Mouse (Mus musculus): Measurements from ENCODE around the gene Ly6g6d.

Ly6g6d gene

DNA sequence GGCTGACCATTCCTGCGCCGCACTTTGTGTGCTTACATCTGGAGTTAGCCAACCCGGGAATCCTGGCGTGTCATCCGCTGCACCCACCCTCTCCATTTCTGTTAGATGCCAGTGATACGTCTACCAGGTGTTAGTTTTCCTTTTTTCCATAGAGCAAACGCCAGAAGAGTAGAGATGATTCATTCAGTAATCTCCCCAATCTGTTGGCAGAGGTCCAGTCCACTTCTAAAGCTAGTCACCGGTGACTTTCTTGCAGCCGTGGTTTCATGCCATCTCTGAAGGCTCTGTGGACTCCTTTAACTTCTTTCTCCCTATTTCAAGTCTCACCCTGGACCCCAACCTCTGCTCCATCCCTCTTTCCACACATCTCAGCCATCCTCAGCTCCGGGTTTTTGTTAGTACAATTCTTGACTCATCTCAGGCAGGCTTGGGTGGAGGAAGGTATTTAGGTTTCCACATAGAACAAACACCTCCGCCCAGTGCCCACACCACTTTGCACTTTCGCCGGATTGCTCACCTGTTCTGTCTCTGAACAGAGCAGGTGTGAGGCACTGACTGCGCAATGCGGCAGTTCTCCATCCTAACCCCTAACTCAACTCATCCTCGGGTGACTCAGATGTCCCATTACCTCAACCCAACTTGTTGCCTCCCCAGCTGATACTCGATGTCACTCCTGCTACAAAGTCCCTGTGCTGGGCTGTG lies 9.5 kb downstream of the Ly6g6d start:
- DNase-seq (ENCODE audit: low read depth, low spot score) = no peak

DNA sequence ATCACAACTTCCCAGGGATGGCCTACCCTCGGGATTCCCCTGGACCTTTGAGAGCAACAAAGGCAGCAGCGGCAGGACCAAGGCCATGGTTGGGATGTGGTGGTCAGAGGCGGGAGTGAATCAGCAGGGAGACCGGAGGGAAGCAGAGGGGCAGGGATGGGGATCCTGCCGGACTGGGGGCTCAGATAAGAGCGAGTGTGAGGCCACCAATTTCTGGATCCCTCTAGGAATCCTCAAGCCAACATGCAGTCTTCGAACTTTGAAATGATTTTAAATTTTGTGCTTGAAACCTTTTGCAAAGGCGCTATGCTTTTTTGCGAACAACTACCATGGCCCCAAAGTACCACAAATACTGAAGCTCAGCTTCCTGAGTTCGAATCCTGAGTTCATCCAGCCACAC lies 11.8 kb downstream of the Ly6g6d start, which contains the start of gene Mpig6b:
Gene Mpig6b (minus strand): TSS at position 101 of the 400 bp plus-strand sequence.
- no peak for DNase-seq (ENCODE audit: low read depth, low spot score)

DNA sequence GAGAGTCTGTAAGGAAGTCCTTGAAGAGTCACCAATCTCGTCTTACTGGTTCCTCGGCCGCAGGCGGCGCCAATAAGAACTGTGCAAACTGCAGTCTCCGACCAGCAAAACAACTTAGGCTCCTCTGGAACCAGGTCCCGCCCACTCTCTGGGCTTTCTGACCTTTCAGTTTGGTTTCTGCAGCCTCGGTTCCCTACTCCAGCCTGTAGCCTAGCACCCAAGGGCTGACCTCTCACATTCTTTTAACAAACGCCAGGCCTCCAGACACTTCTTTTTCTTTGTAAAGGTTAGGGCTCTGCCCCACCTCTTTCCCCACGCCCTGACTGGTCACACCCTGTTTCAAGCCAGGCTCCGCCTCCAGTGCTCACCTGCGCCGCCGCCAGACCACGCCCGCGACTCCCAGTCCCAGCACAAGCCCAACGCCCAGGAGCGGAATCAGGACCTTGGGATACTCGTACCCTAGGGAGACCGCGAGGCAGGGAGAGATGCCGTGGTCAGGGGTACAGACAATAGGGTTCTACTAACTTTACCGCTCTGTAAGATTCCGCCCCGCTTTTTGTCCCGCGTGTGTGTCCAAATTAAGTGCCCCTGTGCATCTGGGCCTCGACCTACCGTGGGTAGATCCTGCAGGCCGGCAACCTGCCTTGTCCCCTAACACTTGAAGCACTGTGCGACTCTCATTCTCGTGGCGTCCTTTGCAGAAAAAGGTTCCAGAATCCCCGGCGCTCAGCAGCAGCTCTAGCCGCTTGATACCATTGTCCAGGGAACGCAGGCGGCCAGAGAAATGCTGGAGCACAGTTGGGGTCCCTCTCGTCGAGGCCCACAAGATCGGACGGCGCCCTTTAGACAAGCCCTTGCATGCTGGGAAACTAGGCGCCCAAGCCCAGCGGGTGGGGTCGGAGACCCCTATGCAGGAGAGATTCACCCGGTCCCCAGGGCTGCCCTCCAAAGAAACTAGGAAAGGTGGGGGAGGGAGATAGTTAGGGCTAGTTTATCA lies 12.6 kb downstream of the Ly6g6d start, which contains the start of gene Ly6g6c:
Gene Ly6g6c (plus strand): TSS at position 438 of the 997 bp plus-strand sequence.
- DNase-seq (ENCODE audit: low read depth, low spot score) = peak; percentile 89

DNA sequence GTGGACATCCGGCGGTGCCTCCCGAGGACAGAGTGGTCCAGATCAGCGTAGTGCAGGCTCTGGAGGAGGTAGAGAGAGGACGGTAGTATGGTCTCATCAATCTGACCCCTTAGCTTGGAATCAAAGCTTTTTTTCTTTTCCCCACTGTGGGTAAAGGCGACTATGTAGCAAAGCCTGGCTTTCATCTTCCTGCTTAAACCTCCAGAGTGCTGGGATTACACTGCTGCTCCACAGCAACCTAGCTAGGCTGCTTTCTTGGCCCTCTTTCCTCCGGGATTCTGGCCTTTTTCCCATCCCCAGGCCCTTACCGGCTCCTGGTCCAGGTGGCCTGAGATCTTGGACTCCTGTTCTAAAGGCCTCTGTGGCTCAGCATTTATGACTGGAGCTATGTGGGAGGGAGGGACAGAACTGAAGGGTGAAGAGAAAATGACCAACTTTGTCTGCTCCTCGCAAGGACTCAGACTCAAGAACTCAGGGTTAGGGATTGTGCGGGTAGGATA lies 13.4 kb downstream of the Ly6g6d start:
- no peak for DNase-seq (ENCODE audit: low read depth, low spot score)

DNA sequence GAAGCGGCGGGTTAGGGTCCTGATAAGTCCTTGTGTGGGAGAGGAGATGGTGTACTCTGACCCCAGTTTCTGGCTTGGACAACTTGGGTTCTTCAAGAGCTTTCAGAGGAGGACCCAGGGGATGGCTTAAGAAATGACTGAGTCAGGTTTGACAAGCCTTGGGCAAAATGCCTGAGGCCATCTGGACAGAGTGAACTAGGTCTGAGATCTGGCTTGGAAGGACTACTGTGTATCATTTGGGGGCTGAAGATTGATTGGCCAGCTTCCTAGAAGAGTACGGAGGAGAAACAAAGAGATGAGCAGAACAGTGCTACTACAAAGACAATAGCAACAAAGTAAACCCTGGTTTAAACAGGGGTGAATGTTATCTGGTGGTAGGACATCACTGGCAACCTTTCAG lies 14.4 kb downstream of the Ly6g6d start:
- no peak for DNase-seq (ENCODE audit: low read depth, low spot score)

DNA sequence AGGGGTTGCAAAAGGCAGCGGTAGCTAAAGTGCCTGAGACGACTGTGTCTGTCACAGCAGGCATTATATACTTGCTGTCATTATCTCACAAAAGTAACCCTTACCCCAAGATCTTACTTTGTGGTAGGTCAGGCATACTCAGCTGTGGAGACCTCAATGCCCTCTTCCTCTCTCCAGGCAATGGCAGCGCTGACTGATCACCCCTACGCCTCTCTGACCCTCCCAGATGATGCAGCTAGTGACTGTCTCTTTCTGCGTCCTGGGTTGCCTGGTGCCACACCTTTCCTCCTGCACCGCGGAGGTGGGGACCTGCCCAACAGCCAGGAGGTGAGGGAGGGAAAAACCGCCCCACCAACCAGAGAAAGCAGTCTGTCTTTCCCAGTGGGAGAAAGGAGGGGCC lies 16.6 kb downstream of the Ly6g6d start:
- DNase-seq (ENCODE audit: low read depth, low spot score) = peak; percentile 41

DNA sequence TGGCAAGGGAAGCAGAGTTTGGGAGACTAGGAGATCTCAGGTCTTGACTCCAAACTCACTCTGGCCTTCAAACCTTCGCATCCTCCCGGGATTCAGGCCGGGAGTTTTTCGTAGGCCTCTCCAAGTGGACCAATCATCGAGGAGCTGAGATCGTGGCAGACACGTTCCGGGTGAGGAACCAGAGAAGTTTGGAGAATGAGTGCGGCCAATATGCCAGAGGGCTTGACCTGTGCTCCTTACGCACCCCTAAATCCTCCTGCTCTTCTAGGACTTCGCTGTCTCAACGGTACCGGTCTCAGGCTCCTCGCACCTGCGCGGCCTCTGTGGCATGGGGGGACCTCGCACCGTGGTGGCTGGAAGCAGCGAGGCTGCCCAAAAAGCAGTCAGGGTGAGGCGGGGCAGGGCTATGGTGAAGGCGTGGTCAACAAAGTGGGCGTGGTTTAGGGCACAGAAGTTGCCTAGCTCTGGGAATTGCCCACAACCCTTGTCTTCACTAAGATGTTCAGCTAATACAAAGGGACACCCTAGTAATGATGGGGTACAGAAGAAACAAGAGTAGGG lies 17.0 kb downstream of the Ly6g6d start:
- DNase-seq (ENCODE audit: low read depth, low spot score) = peak; percentile 61

DNA sequence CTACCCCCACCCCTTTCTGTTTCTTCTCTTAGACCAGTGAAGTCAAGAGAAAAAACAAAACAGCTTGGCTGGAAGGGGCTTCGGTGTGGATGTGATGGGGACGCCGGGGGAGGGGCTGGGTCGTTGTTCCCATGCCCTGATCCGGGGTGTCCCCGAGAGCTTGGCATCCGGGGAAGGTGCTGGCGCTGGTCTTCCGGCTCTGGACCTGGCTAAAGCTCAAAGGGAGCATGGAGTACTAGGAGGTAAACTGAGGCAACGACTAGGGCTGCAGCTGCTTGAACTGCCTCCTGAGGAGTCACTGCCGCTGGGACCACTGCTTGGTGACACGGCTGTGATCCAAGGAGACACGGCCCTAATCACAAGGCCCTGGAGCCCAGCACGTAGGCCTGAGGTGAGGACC lies 17.8 kb downstream of the Ly6g6d start:
- no peak for DNase-seq (ENCODE audit: low read depth, low spot score)

DNA sequence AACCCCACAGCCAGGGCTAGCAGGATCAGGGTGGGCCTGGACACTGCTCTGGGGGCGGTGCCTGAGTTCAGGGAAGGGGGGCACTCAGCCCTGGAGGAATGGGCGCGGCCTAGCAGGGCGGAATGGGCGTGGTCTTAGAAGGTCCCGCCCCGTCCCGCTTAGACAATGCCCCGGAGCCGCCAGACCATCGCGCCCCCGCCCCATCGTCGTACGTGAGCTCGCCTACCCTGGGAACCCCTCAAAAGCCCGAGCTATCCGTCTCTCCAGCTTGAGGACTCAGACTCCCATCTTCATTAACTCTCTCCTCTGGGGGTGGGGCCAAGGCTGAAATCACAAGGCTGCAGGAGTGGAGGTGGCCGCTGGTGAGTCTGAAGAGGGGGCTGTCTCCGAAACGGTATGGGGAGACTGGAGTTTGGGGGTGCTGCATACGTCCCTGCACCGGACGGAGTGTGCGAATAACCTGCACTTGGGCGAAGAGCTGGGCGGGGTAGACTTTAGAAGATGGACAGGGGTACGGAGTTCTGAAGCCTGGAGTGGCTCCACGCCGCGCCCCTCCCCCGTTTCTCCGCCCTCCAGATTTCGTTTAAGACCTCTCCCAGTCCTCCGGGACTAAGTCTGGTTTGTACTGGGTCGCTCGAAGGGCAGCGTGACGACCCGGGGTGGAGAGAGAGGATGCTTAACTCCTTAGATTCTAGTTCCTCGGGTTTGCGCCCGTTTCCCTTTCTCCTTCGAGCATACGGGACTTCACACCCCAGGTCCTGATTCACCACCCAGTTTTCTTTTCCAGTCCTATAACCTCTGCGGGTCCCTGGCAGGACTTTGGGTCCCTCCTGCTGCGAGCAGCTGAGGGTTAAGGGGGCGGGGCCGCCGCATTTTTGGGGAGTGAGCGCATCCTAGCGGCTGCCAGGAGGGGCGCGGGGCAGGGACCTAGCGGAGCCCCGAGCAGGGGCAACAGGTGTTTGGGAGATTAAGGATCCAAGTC lies 18.7 kb downstream of the Ly6g6d start, which contains the start of gene Ddah2:
Gene Ddah2 (plus strand): TSS at position 125 of the 982 bp plus-strand sequence.
- DNase-seq (ENCODE audit: low read depth, low spot score) = peak; percentile 91

DNA sequence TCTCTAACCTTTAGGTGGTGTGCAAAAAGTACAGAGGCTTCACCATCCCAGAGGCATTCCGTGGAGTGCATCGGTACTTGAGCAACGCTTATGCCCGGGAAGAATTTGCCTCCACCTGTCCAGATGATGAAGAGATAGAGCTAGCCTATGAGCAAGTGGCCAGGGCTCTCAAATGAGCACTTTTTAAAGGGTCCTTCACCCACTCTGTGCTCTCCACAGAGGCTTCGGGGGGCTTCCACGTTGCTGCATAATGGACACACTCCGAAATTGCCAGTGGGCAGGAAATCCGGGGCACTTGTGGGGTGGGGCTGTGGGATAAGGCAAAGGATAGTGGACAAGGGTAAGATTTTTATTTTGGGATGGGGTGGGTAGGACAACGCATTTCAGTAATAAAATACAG lies 19.5 kb downstream of the Ly6g6d start:
- no peak for DNase-seq (ENCODE audit: low read depth, low spot score)

DNA sequence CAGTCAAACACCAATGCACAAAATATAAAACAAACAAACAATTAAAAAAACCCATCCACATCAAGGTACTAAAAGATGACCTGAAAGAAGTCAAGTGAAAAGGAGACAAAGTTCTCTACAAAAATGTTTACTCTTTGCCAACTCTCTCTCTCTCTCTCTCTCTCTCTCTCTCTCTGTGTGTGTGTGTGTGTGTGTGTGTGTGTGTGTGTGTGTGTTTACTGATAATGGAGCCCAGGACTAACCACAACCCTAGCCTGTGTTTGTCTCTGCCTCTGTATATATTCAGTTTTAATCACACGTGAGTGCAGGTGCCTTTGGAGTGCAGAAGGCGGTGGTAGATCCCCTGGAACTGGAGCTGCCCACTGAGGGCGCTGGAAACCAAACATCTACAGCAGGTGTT lies 20.8 kb downstream of the Ly6g6d start:
- DNase-seq (ENCODE audit: low read depth, low spot score) = no peak

DNA sequence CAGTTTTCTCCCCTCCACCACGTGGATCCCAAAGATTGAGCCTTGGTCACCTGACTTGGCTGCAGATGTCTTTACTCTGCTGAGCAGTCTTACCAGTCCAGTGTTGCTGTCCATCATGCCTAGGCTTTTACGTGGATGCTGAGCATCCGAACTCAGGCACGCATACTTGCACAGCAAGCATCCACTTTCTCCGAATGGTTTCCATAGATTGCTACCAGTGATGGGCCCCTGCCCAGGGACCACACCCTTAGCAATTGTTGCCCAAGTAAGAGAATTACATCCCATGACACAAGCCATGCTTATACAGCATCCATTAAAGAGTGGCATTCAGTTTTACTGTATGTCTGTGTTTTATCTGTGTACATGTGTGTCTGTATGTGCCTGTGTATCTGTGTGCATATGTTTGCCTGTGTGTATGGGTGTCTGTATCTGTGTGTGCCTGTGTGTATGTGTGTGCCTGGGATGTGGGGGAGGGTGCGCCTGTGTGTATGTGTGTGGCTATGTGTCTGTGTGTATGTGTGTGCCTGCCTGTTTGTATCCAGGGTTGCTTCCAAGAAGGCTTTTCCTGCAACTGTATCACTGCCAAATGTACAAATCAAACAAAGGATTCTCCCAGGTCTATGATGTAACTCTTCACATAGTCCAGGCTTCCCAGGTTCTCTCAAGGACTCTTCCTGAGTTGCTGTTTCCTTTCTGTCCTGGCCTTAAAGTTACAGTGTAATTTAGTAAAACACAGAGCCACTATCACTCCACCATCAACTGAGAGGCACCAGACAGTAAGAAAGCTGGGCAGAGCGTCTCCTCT lies 22.0 kb downstream of the Ly6g6d start:
- no peak for DNase-seq (ENCODE audit: low read depth, low spot score)

DNA sequence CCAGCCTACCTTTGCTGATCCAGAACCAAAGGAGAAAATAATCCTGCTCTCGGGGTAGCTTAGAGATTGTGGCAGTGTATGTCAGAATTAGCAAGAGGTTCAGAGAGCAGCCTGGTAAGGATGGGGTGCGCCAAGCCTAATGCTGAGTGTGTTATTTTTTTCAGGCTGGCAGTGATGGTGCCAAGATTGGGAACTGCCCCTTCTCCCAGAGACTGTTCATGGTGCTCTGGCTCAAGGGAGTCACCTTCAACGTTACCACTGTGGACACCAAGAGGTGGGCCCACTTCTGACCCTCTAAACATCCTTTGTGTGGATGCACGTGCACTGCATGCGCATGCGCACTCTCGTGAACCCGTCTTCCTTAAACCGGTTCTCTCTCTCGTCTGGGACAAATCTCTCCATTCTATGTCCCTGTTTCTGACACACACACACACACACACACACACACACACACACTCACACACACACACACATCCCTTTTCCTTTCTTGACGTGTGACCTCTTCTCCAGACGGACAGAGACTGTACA lies 25.5 kb downstream of the Ly6g6d start:
- DNase-seq (ENCODE audit: low read depth, low spot score) = peak; percentile 42

DNA sequence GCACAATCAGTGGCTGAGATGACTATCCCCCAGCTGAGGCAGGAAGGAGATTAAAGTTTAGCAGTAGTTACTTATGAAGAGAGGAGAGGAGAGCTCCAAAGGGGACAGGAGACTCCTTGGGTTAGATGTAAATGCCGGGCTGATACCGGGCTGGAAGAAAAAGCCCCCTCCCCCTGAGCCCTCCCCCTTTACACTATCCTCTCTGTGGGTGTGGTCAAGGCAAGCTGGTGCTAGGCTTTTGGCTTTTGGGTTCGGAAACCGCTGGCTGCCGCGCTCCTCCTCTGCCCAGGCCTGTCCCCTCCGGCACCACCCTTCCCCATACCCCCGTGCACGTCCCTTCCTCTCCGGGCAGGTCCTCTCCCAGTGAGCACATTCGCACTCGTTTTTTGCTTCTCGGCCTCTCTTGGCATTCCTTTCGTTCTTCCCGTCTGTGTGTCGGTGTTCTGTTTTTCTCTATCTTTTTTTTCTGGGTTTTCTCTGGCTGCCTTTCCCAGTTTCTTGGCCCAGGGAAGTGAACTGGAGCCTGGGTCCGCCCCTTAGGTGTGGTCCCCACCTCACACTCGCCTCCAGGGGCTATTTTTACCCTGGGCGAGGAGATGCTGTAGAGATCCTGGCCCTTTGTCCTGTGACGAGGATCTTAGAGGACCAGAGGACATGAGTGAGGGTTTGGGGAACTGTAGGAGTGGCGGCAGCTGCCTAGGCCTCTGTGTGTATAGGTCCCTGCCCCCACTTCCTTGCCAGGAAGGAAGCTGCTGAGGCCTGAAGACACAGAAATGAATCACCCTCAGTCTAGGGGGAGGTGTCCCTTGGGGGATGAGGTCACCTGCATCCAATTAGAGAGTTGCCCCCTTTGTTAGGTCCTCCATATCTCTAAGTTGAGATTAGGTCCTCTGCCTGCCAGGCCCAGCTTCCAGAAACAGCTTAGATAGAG lies 26.4 kb downstream of the Ly6g6d start:
- peak; percentile 83 for DNase-seq (ENCODE audit: low read depth, low spot score)

DNA sequence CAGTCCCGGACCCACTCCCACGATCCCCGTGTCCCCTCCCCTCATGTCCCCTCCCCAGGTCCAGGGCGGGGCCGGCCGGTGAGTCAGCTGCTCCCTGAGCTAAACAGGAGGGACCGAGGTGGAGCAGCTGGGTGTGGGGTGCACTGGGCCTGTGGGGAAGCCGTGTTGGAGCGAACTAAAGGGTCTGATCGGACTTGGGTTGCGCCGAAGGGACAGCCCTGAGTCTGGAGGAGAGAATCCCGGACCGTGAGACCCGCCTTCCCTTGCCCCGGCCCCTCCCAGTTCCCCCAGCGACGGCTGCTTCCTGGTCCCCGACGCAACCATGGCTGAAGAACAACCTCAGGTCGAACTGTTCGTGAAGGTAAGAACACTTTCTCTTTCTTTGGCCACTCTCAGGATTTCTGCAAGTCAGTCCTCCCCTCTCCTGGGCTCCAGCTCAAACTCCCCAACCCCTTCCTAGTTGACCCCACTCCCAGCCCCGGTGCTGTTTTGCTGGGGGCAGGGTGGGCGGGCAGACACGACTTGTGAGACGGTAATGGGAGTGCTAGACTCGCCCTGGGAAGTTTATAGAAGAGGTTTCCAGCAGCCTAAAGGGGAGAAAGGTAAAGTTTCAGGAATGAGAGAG lies 27.6 kb downstream of the Ly6g6d start:
- DNase-seq (ENCODE audit: low read depth, low spot score) = peak; percentile 55

DNA sequence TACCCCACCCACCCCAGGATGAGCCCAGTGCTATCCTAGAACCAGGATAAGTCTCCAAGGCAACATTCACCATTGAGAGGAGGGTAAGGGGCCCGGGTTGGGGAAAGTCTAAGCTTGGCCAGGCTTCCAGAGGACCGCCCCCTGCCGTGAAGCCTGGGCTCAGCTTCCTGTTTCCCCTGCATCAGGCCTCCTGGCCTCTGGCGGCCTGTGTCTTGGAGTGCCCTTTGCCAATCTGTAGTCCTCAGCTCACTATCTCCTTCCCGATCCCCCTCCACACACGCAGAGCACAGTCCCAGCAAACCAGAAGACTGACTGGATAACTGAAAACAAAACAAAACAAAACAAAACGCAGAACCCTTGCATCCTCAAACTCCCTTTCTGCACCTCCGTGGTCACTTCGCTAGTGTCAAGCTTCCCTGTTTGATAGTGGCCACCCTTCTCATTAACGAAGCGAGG lies 28.3 kb downstream of the Ly6g6d start, which contains the start of gene Clic1:
Gene Clic1 (plus strand): TSS at position 406 of the 456 bp plus-strand sequence.
- peak; percentile 45 for DNase-seq (ENCODE audit: low read depth, low spot score)

DNA sequence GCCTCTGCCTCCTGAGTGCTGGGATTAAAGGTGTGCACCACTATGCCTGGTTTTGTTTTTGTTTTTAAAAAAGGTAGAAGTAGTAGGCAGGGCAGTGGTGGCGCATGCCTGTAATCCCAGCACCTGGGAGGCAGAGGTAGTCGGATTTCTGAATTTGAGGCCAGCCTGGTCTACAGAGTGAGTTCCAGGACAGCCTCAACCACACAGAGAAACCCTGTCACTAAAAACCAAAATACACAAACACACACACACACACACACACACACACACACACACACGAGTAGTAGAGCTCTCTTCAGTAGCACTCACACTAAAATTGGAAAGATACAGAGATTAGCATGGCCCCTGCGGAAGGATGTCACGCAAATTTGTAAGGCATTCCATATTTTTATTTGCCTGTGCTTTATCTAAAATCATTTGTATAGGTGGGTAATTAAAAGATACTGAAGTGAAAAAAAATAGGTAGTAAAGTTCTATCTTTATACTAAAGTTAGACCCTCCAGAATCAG lies 28.9 kb downstream of the Ly6g6d start:
- DNase-seq (ENCODE audit: low read depth, low spot score) = no peak

All from ES-CJ7 (cell line).